Mouse (Mus musculus) induced T-regulatory cell, adult 2 months (primary cell): ENCODE results near the gene Agbl4.

Source experiments
- DNase-seq: peaks from one replicate; pipeline ENCODE4 v3.0.0-alpha.2; 2012; ENCODE audit warnings: low read depth

The Agbl4 gene

GRCm38 (mm10) chr4:111584286-111584685 is 1186.8 kb downstream of the Agbl4 start:
- no peak for DNase-seq

GRCm38 (mm10) chr4:111588211-111588610 is 1190.8 kb downstream of the Agbl4 start:
- no peak for DNase-seq

GRCm38 (mm10) chr4:111589467-111590170 is 1192.2 kb downstream of the Agbl4 start:
- DNase-seq: no peak

- DNase-seq: no peak
These were observed 1197.3 kb downstream of the Agbl4 start for GRCm38 (mm10) chr4:111594655-111595295.

- DNase-seq: no peak
These were observed 1199.8 kb downstream of the Agbl4 start for GRCm38 (mm10) chr4:111597249-111597661.

- DNase-seq: no peak
These were observed 1200.5 kb downstream of the Agbl4 start for GRCm38 (mm10) chr4:111597986-111598385.

GRCm38 (mm10) chr4:111603194-111603593 is 1205.7 kb downstream of the Agbl4 start:
- no peak for DNase-seq

GRCm38 (mm10) chr4:111607826-111608500 is 1210.5 kb downstream of the Agbl4 start:
- no peak for DNase-seq

- no peak for DNase-seq
These were observed 1224.4 kb downstream of the Agbl4 start for GRCm38 (mm10) chr4:111621865-111622264.

- no peak for DNase-seq
These were observed 1227.5 kb downstream of the Agbl4 start for GRCm38 (mm10) chr4:111624914-111625313.

GRCm38 (mm10) chr4:111626118-111626830 is 1228.8 kb downstream of the Agbl4 start:
- DNase-seq: peak; percentile 36

GRCm38 (mm10) chr4:111632615-111633014 is 1235.2 kb downstream of the Agbl4 start:
- no peak for DNase-seq

- DNase-seq: no peak
These were observed 1238.2 kb downstream of the Agbl4 start for GRCm38 (mm10) chr4:111635538-111636124.

- no peak for DNase-seq
These were observed 1241.7 kb downstream of the Agbl4 start for GRCm38 (mm10) chr4:111638948-111639708.

- DNase-seq: no peak
These were observed 1247.8 kb downstream of the Agbl4 start for GRCm38 (mm10) chr4:111645117-111645830.

GRCm38 (mm10) chr4:111645831-111646166 is 1248.3 kb downstream of the Agbl4 start:
- DNase-seq: no peak

- no peak for DNase-seq
These were observed 1256.0 kb downstream of the Agbl4 start for GRCm38 (mm10) chr4:111653451-111653850.

GRCm38 (mm10) chr4:111663730-111664129 is 1266.3 kb downstream of the Agbl4 start:
- no peak for DNase-seq

GRCm38 (mm10) chr4:111664146-111664545 is 1266.7 kb downstream of the Agbl4 start:
- no peak for DNase-seq

GRCm38 (mm10) chr4:111666713-111667112 is 1269.3 kb downstream of the Agbl4 start:
- DNase-seq: no peak

GRCm38 (mm10) chr4:111669369-111669768 is 1271.9 kb downstream of the Agbl4 start:
- DNase-seq: no peak
